Mouse (Mus musculus) embryonic fibroblast, embryonic 13.5 days (primary cell): ENCODE measurements at regions not wholly inside any gene's neighbourhood (a gene's known extent, or its start where the extent isn't known, plus 50 kb on each side); places are given as distances from the start of the nearest gene placed in this dataset.

Experiments
- H3K27ac ChIP-seq: 2 replicates; pipeline ENCODE4 v1.5.1; 2012; ENCODE audit warnings: low read length, control low read depth, inconsistent platforms; ENCODE audit not compliant: insufficient read depth
- H3K4me1 ChIP-seq: 2 replicates; pipeline ENCODE4 v1.6.1; 2011; ENCODE audit warnings: low read length; ENCODE audit not compliant: control insufficient read depth, insufficient read depth
- H3K4me3 ChIP-seq: 2 replicates; pipeline ENCODE4 v1.5.1; 2011; ENCODE audit warnings: mild to moderate bottlenecking, control low read depth, low read length; ENCODE audit not compliant: insufficient read depth
- CTCF ChIP-seq: IDR thresholded peaks from 2 replicates; pipeline ENCODE4 v1.5.1; 2011; ENCODE audit warnings: mild to moderate bottlenecking, control low read depth, low read length, moderate library complexity, borderline replicate concordance; ENCODE audit not compliant: insufficient read depth
- POLR2A ChIP-seq: IDR thresholded peaks from 2 replicates; pipeline ENCODE4 v1.6.1; 2011; ENCODE audit warnings: low read depth, mild to moderate bottlenecking, control low read depth, low read length, moderate library complexity

DNA sequence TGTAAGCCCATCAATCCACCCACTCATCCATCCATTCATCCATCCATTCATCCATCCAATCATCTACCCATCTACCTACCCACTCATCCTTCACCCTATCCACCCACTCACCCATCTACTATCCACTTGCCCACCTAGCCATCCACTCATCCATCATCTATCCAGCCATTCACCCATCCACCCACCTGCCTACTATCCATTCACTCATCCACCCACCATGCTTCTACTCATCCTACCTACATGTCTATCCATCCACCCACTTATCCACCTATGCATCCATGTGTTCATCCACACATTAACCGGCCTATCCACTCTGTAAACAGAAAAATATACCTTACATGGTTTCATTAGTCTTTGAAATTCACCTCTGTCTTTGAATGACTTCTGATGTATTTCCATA lies 384.2 kb upstream of the Tshz3 start:
- H3K27ac ChIP-seq: no peak overlapping the region
- TF ChIP-seq CTCF: no peak
- no peak for TF ChIP-seq POLR2A
- H3K4me3 ChIP-seq: no peak overlapping the region
- H3K4me1 ChIP-seq: no peaks in the 10 kb centered on the region

GRCm38 (mm10) chr7:36309761-36310605 lies 387.9 kb upstream of the Tshz3 start:
- no peak overlapping the region for H3K27ac ChIP-seq
- TF ChIP-seq CTCF (no peak), POLR2A (no peak)
- H3K4me1 ChIP-seq: no peaks in the 10 kb centered on the region
- no peak overlapping the region for H3K4me3 ChIP-seq

- TF ChIP-seq POLR2A (no peak), CTCF (no peak)
Observed at GRCm38 (mm10) chr7:36308726-36309125, 389.2 kb upstream of the Tshz3 start.

GRCm38 (mm10) chr7:36308106-36308620 lies 389.8 kb upstream of the Tshz3 start:
- no peaks in the 10 kb centered on the region for H3K4me1 ChIP-seq
- no peak overlapping the region for H3K4me3 ChIP-seq
- TF ChIP-seq CTCF (no peak), POLR2A (no peak)
- no peak overlapping the region for H3K27ac ChIP-seq

More at GRCm38 (mm10) chr7:36308726-36309125, 389.2 kb upstream of the Tshz3 start:
- no peaks in the 10 kb centered on the region for H3K4me1 ChIP-seq
- no peak overlapping the region for H3K27ac ChIP-seq
- H3K4me3 ChIP-seq: no peak overlapping the region

- TF ChIP-seq POLR2A: no peak
- no peak for TF ChIP-seq CTCF
- Histone ChIP-seq H3K27ac (no peak overlapping the region), H3K4me1 (no peaks in the 10 kb centered on the region), H3K4me3 (no peak overlapping the region)
Observed at GRCm38 (mm10) chr7:36277275-36277674, 420.6 kb upstream of the Tshz3 start.

- no peak overlapping the region for H3K4me3 ChIP-seq
- H3K4me1 ChIP-seq: no peaks in the 10 kb centered on the region
- no peak overlapping the region for H3K27ac ChIP-seq
- TF ChIP-seq CTCF (no peak), POLR2A (no peak)
Observed at GRCm38 (mm10) chr7:36268966-36269365, 429.0 kb upstream of the Tshz3 start.

- Histone ChIP-seq H3K27ac (no peak overlapping the region), H3K4me1 (no peaks in the 10 kb centered on the region), H3K4me3 (no peak overlapping the region)
- TF ChIP-seq POLR2A (no peak), CTCF (no peak)
Observed at GRCm38 (mm10) chr7:36265163-36265823, 432.6 kb upstream of the Tshz3 start.

DNA sequence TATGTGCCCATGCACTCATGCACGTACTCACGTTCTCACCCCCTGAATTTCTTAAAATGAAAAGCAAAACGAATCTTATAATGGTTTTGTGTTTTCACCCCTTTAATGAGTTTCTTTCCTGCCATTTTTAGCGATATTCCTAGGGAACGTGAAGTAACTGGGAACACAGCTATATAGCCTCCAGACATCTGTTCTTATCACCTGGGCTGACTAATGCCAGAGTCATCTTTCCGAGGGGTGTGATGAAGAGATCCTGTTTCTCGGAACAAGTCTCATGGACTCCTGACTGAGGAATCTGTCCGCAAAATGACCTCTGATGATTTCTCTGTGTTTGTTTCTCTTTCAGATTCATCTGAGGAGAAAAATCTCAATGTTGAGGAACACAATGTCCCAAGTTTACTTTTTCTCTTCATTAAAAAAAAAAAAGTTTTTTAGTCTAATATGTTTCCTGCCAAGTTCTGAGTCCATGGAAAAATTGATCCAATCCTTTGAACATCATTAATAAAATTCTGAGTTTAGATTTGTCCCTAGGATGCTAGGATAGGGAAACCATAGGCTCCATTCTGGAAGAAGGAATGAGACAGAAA lies 435.7 kb upstream of the Tshz3 start:
- no peak overlapping the region for H3K27ac ChIP-seq
- TF ChIP-seq CTCF: no peak
- TF ChIP-seq POLR2A: no peak
- no peaks in the 10 kb centered on the region for H3K4me1 ChIP-seq
- no peak overlapping the region for H3K4me3 ChIP-seq

DNA sequence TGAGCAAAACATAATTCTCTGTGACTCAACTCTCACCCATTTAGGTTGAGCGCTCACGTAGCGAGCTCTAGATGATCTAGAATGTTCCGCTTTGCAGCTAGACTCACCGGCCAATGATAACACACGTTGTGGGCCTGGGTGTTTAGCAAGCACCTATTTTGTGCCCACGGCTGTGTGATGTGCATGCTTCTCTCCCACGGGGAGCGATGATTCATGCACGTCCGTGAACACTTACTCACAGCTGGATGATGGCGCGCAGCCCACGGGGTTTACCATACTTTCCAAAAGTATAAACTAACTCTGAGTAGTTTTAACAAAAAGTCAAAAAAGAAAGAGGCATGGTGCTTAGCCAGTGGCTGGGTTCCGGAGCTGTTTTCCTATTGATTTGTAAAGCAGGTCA lies 440.8 kb upstream of the Tshz3 start:
- H3K4me3 ChIP-seq: no peak overlapping the region
- H3K27ac ChIP-seq: no peak overlapping the region
- H3K4me1 ChIP-seq: no peaks in the 10 kb centered on the region
- no peak for TF ChIP-seq POLR2A
- no peak for TF ChIP-seq CTCF
